Mouse (Mus musculus) lung, postnatal 0 days (tissue): ENCODE results near the gene Gm20532.

Source experiments
- CTCF ChIP-seq: IDR thresholded peaks from 2 replicates; pipeline ENCODE4 v1.5.1; 2016; ENCODE audit warnings: antibody characterized with exemption, mild to moderate bottlenecking
- EP300 ChIP-seq: IDR thresholded peaks from 2 replicates; pipeline ENCODE4 v1.6.1; 2016; ENCODE audit warnings: antibody characterized with exemption, mild to moderate bottlenecking, control low read depth

DNA sequence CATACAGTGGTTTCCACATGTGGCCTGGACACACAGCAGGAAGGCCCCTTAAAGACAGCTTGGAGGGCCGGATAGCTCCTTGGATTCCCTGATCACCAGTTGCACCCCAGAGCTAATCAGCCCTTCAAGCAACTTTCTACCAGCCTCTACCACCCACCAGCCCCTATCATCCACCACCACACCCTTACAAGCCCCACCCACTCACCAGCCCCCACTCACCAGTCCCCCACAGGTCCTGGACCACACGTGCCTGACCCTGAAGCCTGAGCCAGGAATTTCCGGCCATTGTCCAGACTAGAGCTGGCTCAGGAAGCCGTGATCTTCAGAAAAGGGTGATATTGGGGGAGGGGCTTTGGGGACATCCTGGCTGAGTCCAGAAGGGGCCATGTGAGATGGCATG, 10.6 kb upstream of the Gm20532 start:
- no peak for TF ChIP-seq CTCF
- peak; percentile 99 for TF ChIP-seq EP300
